Mouse (Mus musculus) embryonic fibroblast, embryonic 13.5 days (primary cell): ENCODE results near the gene Aldoart2.

ENCODE experiments used
- CTCF ChIP-seq: IDR thresholded peaks from 2 replicates; pipeline ENCODE4 v1.5.1; 2011; ENCODE audit warnings: mild to moderate bottlenecking, control low read depth, low read length, moderate library complexity, borderline replicate concordance; ENCODE audit not compliant: insufficient read depth
- POLR2A ChIP-seq: IDR thresholded peaks from 2 replicates; pipeline ENCODE4 v1.6.1; 2011; ENCODE audit warnings: low read depth, mild to moderate bottlenecking, control low read depth, low read length, moderate library complexity

- TF ChIP-seq CTCF (no peak), POLR2A (no peak)
These were observed 3.4 kb downstream of the Aldoart2 start for GRCm38 (mm10) chr12:55568466-55568865.
